Mouse (Mus musculus) adrenal gland, postnatal 14 days (tissue): ENCODE data around the gene Gbp4. TPM values are rescaled to one million over a fixed set of nuclear protein-coding genes. Genes with fewer than 3 reads are reported as not detected.

Experiments used
- total RNA-seq: library from RNA; stranded (reverse); gene quantifications from 2 replicates; pipeline ENCODE4 v1.2.3, GENCODE M21; 2021

Gene Gbp4
- total RNA-seq, 1 experiment from 2014 or later: 4.4 TPM

Other genes starting within 250 kb of the Gbp4 start
- 0.63 and 2.4 TPM in 2 replicates for gene Abcg3, start 156.9 kb downstream of the Gbp4 start, total RNA-seq
- 7.2 and 12.3 TPM in 2 replicates for gene Gbp9, start within 50 bp of the Gbp4 start, total RNA-seq
- gene Gbp8, start within 50 bp of the Gbp4 start, total RNA-seq: 0.74 and 2.5 TPM in 2 replicates
- gene Gbp10, start 99.9 kb upstream of the Gbp4 start, total RNA-seq: 0.26 TPM in 1 of 2 replicates, not detected in the other
- gene Gm43302, start 154.1 kb upstream of the Gbp4 start, total RNA-seq: 0.22 TPM in 1 of 2 replicates, not detected in the other
- gene Gbp6, start 154.1 kb upstream of the Gbp4 start, total RNA-seq: 5.7 and 6.0 TPM in 2 replicates